Mouse (Mus musculus): ENCODE results near the gene Cnn2. TPM values are rescaled to one million over a fixed set of nuclear protein-coding genes. Genes with fewer than 3 reads are reported as not detected.

The Cnn2 gene
- total RNA-seq, 2 experiments from 2014 or later: 6.0 to 8.2 TPM

- intact Hi-C loops (cut with DNase I): loop anchor here (2.0 kb wide), 1 partner anchor 14 kb away; no protein-coding TSS in a partner anchor
- DNase-seq (ENCODE audit: low spot score in 2 of 2): no peak
These were observed 21.4 kb upstream of the Cnn2 start for GRCm38 (mm10) chr10:79966886-79967400.

DNA sequence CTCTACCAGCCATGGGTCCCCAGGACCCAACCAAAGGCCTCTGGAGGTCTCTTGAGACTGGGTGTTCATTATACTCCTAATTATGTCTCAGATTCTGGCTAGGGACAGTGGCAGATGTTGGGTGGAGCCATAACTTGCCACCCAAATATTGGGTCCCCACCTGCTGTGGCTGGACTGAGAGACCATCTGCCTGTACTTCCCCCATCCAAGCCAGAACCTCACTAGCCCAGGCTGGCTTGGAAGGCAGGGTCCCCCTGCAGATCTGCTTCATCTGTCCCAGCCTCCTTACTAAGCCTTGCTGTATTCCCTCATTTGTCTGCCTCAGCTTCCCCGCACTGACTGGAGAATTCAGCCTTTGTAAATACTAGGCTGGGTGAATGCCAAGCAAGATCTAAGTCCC lies 20.2 kb upstream of the Cnn2 start:
- no peak for DNase-seq (ENCODE audit: low spot score in 2 of 2)
- intact Hi-C loops (cut with DNase I): no loop called here

DNA sequence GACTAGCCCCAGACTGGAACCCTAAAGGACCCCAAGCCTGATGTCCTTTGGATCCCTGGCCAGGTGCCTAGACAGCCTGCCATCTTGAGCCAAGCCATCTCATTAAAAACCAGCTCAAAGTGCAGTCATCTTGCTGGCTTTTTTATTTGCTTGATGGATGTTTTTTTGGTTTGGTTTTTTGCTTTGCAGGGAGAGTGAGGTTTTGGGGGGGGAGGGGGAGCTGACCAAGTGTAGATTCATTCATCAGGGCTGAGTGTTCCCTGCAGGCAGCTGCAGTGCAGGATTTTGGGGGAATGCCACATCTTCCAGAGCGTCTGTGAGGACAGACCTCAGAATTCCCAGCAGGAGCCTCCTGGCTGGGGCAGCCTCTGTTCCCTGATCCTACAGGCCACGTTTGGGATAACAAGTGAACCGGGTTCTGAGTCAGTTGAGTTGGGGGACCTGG lies 19.2 kb upstream of the Cnn2 start:
- intact Hi-C loops (cut with DNase I): no loop called here

GRCm38 (mm10) chr10:79970415-79971182 lies 17.8 kb upstream of the Cnn2 start, which contains the start of gene Grin3b:
Grin3b (plus strand) TSS chr10:79970715.
- intact Hi-C loops (cut with DNase I): no loop called here
- DNase-seq (ENCODE audit: low spot score in 2 of 2): no peak

More for the DNA sequence above, 19.2 kb upstream of the Cnn2 start:
- DNase-seq (ENCODE audit: low spot score in 2 of 2): no peak

GRCm38 (mm10) chr10:79971183-79971497 lies 17.2 kb upstream of the Cnn2 start:
- intact Hi-C loops (cut with DNase I): no loop called here

DNA sequence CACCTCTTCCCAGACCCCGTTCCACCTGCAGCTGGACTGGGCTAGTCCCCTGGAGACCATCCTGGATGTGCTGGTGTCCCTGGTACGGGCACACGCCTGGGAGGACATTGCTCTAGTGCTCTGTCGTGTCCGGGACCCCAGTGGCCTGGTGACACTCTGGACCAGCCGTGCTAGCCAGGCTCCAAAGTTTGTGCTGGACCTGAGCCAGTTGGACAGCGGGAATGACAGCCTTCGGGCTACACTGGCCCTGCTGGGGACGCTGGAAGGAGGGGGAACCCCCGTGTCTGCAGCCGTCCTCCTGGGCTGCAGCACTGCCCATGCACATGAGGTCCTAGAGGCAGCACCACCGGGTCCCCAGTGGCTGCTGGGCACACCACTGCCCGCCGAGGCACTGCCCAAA lies 15.6 kb upstream of the Cnn2 start:
- intact Hi-C loops (cut with DNase I): no loop called here
- DNase-seq (ENCODE audit: low spot score in 2 of 2): no peak

More at GRCm38 (mm10) chr10:79971183-79971497, 17.2 kb upstream of the Cnn2 start:
- DNase-seq (ENCODE audit: low spot score in 2 of 2): no peak

DNA sequence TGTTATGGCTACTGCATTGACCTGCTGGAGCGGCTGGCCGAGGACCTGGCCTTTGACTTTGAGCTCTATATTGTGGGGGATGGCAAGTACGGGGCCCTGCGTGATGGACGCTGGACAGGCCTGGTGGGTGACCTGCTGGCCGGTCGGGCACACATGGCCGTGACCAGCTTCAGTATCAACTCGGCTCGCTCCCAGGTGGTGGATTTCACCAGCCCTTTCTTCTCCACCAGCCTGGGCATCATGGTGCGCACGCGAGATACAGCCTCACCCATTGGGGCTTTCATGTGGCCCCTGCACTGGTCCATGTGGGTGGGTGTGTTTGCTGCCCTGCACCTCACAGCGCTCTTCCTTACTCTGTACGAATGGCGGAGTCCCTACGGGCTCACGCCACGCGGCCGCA lies 14.3 kb upstream of the Cnn2 start:
- no peak for DNase-seq (ENCODE audit: low spot score in 2 of 2)
- intact Hi-C loops (cut with DNase I): no loop called here

GRCm38 (mm10) chr10:79974668-79975067 lies 13.7 kb upstream of the Cnn2 start:
- no peak for DNase-seq (ENCODE audit: low spot score in 2 of 2)
- intact Hi-C loops (cut with DNase I): no loop called here

DNA sequence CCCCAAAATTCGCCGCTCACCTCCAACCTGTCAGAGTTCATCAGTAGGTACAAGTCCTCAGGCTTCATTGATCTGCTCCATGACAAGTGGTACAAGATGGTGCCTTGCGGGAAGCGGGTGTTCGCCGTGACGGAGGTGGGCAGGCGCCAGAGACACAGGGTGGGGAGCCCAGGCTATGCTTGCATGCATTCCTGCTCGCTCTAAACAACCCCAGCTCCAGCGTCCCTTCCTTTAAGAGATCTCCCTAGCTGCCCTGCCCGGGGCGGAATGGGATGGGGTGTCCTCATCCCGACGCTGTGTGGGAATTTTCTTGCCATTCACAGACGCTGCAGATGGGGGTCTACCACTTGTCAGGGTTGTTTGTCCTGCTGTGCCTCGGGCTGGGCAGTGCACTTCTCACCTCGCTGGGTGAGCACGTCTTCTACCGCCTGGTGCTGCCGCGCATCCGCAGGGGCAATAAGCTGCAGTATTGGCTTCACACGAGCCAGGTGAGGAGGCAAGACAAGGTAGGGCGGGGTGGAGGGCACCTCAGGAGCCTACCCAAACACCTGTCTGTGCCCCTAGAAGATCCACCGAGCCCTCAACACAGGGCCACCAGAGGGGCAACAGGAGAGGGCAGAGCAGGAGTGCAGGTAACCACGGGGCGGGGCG lies 12.2 kb upstream of the Cnn2 start:
- DNase-seq (ENCODE audit: low spot score in 2 of 2): no peak
- intact Hi-C loops (cut with DNase I): no loop called here

GRCm38 (mm10) chr10:79976722-79977107 lies 11.7 kb upstream of the Cnn2 start:
- DNase-seq (ENCODE audit: low spot score in 2 of 2): no peak
- intact Hi-C loops (cut with DNase I): no loop called here

DNA sequence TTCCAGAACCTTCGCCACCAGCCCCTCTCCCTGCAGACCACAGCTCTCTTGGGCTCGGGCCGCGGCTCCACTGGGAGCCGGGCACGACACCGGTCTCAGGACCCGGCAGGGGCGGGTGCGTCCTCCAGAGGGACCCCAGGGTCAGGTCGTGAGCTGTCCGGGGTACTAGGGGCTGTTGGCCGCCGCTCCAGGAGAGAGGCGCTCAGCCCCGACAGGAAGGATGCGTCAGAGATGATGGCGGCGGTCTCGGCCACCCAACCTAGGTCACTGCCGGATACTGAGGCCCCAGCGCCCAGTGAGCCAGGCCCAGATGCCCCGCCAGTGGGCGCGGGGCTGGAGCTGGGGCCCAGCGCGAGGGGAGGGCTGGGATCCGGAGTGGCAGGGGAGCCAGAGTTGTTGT lies 11.1 kb upstream of the Cnn2 start:
- DNase-seq (ENCODE audit: low spot score in 2 of 2): no peak
- intact Hi-C loops (cut with DNase I): no loop called here

DNA sequence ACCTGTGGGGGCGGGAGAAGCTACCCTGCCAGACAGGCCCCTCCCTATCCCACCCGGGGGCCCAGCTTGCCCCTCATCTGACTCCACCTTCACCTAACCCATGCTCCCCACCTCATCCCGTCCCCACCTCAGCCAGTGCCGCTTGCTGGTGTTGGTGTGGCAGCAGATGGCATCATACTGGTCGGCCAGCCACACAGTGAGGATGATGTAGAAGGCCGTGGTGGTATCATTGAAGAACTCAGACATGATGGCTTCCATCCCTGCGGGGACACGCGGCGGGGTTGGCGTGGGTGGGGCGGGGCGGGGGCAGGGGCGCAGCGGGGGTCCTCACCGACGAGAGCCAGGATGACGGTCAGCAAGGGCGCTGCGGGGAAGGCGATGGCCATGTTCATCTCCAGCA lies 10.3 kb upstream of the Cnn2 start:
- DNase-seq (ENCODE audit: low spot score in 2 of 2): no peak
- intact Hi-C loops (cut with DNase I): no loop called here

DNA sequence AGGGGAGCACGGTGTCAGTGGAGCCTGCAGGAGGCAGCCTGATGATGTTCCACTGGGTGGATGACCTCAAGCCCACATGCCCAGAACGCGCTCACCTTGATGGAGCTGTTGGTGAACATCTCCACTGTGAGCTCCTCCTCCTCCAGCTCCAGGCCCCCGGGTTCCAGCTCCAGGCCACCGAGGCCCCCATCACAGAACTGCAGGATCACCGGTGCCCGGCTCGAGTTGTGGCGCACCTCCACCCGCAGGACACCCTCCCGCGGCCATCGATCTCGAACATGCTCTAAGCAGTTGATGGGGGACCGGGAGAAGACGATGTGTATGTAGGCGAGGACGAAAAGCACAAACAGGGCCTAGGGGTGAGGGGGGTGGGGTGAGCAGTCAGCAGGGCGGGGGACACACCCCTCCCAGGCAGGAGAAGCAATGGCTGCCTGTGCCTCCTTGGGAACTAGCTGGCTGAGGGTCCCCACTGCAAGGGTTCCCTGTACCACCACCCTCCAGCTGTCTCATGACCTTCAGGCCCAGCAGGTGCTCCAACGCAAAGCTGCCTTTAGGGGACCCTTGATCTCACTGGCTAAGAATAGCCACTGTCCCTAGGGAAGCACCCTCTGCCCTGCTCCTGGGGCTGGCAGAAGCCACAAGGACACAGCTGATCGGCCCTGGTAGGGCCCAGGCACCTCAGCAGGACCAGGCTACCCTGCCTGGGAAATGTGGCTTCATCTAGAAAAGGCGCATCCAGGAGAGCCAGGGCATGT lies 8.8 kb upstream of the Cnn2 start:
- intact Hi-C loops (cut with DNase I): loop anchor here (2.0 kb wide), 1 partner anchor 13 kb away; no protein-coding TSS in a partner anchor
- no peak for DNase-seq (ENCODE audit: low spot score in 2 of 2)

DNA sequence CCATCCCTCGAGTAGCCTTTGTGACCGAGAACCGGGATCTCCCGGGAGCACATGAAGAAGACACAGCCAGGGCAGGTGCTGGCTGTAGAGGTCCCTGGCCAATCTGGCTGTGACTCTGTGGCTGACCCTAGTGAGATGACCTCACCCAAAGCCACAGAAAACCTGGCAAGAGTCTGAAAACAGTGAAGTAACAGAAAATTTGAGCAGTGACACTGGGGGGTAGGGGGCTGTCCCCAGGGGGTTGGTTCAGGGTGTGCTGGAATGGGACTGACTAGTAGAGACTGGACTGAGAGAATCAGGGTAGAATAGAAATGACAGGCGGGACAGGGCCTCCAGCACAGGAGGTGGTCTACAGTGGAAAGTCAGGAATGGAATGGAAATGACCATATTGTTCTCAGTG lies 5.2 kb upstream of the Cnn2 start:
- intact Hi-C loops (cut with DNase I): loop anchor here (2.0 kb wide), 1 partner anchor 22 kb away; the partner anchor contains the start of gene Wdr18
- DNase-seq (ENCODE audit: low spot score in 2 of 2): no peak

- DNase-seq (ENCODE audit: low spot score in 2 of 2): peak; percentile 63 to 64
- intact Hi-C loops (cut with DNase I): loop anchor here (2.0 kb wide), 4 partner anchors 23 to 155 kb away; partner anchors contain the start of genes Atp5d, Polr2e, Stk11 and Wdr18
These were observed 4.7 kb upstream of the Cnn2 start for GRCm38 (mm10) chr10:79983670-79984069.

DNA sequence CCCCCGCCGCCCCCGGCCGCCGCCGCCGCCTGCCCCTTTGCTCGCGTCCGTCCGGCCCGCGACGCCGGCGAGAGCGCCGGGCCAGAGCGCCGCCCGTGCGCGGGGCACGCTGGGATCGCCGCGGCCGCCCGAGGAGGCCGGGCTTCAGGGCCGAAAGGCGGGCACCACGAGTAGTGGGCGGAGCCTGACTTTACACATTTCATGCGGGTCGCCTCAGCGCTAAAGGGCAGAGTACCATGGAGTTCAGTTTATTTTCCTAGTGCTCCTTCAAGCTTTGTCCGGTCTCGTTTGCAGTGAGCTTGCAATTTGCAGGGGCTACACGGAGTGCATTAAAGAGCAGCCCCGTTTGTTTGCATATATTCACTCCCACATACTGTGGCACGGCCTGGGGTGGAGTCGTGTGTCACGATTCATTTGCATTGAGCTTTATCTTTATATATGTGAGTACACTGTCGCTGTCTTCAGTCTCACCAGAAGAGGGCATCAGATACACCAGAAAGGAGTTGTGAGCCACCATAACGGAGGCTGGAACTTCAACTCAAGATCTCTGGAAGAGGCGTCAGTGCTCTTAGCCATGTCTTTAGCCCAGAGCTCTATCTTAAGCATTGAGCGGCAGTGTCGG lies 4.1 kb upstream of the Cnn2 start, which contains the start of gene Tmem259:
Gene Tmem259, minus strand, starts transcription at position 136 of the 622 bp plus-strand sequence.
- intact Hi-C loops (cut with DNase I): loop anchor here (2.0 kb wide), 3 partner anchors 54 to 154 kb away; partner anchors contain the start of genes Atp5d, Polr2e and Stk11
- peak; percentile 85 to 87 for DNase-seq (ENCODE audit: low spot score in 2 of 2)

DNA sequence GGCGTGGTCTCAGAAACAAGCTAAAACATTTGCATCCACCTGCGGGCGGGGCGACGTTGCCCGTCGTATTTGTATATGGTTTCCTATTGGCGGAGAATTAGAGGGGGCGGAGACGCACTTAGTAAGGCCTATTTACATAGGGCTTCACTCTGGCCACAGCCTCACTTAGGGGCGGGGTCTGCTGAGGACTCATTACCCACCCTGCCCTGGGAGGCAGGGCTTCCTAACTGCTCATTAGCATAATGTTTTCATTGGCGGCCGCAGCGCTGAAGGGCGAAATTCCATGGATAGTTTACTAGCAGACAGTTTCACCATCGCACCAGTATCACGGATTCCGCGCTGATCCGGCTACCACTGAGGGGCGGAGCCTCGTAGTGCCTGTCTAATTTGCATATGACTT lies 3.5 kb upstream of the Cnn2 start:
- DNase-seq (ENCODE audit: low spot score in 2 of 2): peak; percentile 98 to 99
- intact Hi-C loops (cut with DNase I): loop anchor here (2.0 to 5.0 kb wide), 4 partner anchors 54 to 154 kb away; partner anchors contain the start of genes Atp5d, Polr2e and Stk11

GRCm38 (mm10) chr10:79985334-79986231 lies 2.8 kb upstream of the Cnn2 start:
- DNase-seq (ENCODE audit: low spot score in 2 of 2): peak; percentile 71 to 81

More at GRCm38 (mm10) chr10:79985334-79986231, 2.8 kb upstream of the Cnn2 start:
- intact Hi-C loops (cut with DNase I): loop anchor here (2.0 to 5.0 kb wide), 4 partner anchors 53 to 153 kb away; partner anchors contain the start of genes Atp5d, Polr2e and Stk11

Data from left cerebral cortex, postnatal 25 days (tissue).